Mouse (Mus musculus): Measurements from ENCODE around the gene Hils1.

Gene Hils1

GRCm38 (mm10) chr11:94990102-94990748 is 22.8 kb downstream of the Hils1 start:
- DNase-seq, result no peak

GRCm38 (mm10) chr11:94990749-94991577 is 23.6 kb downstream of the Hils1 start, which contains the start of gene Ppp1r9b:
Ppp1r9b (plus strand) TSS chr11:94991035.
- peak; percentile 89 for DNase-seq

DNA sequence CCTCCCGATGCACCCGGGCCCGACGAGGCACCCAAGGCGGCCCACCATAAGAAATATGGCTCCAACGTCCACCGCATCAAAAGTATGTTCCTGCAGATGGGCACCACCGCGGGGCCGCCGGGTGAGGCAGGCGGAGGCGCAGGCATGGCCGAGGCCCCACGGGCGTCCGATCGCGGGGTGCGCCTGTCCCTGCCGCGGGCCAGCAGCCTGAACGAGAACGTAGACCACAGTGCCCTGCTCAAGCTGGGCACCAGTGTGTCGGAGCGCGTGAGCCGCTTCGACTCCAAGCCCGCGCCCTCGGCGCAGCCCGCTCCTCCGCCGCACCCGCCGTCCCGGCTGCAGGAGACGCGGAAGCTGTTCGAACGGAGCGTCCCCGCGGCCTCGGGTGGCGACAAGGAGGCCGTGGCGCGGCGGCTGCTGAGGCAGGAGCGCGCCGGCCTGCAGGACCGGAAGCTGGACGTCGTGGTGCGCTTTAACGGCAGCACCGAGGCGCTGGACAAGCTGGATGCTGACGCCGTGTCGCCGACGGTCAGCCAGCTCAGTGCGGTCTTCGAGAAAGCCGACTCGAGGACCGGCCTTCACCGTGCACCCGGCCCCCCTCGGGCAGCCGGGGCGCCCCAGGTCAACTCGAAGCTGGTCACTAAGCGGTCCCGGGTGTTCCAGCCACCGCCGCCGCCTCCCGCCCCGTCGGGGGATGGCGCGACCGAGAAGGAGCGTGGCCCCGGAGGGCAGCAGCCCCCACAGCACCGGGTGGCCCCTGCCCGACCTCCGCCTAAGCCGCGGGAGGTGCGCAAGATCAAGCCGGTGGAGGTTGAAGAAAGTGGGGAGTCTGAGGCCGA is 24.5 kb downstream of the Hils1 start:
- DNase-seq, result peak; percentile 54

- no peak for DNase-seq
Observed at GRCm38 (mm10) chr11:94992480-94992753, 25.0 kb downstream of the Hils1 start.

DNA sequence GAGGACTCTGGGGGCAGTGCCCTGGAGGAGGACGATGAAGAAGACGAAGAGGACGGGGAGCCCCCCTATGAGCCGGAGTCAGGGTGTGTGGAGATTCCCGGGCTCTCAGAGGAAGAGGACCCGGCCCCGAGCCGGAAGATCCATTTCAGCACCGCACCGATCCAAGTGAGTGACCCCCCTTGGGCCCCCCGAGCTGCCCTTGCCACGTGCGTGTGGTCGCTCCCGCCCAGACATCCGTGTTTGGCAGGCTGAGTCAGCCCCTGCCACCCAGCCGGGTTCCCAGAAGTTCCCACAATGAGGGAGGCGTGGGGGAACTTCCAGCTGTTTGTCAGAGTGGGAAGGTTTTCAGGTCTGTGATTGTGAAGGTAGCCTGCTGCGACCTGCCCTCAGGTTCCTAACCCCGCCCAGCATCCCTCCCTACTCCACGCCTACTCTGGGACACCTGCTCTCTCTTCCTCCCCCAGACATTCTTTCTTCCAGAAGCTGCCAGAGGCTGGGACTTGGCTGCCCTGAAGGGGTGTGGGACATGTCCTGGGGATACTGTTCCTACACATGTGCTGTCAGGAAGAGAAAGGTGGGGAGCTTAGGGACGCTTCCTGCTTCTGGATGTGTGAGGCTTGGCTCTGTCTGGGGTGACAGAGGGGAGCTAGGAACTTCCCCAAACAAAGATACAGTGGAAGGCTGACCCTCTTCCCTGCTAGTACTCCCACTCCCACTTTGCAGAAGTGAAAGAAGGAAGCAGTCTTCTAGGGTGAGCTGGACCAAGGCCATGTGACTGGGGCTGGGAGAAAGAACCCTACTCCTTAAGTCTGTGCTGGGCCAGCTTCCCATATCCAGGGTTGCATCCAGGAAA is 25.6 kb downstream of the Hils1 start:
- peak; percentile 47 for DNase-seq

GRCm38 (mm10) chr11:94994208-94994814 is 26.9 kb downstream of the Hils1 start:
- DNase-seq, result peak; percentile 46

DNA sequence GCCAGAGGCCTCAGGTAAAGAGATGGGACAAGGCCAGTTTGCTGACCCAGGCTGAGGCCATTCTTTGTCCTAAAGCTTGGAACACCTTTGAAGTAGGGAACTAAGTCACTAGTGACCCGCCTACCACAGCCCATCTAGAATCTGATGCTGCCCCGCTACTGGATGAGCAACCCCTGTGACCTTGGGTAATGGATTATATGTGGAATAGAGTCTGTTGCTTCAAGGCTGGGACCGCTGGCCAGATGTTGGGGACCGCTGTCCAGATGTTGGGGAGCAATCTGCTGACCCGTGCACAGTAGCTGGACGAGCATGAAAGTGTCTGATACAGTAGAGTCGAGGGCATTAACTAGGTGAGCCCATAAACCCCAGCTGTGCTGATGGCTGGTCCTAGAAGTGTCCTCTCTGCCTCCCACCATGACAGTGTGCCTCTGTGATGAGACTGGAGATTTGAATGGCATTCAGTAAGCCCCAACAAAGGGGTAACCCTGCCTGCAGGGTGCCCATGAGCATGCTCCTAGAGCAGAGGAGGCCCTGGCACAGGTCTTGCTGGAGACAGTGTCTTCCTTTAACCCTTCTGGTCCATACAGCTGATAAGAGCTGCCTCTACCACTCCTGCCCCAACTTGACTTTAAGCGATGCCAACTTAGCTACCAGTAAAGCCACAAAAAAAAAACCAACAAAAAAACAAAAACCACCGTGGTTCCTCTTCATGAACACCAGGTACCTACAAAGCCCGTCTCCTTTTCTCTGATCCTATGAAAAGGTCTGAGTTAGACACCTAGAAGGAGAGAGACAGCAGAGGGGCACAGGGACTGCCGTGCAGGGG is 27.8 kb downstream of the Hils1 start:
- DNase-seq, result no peak

- peak; percentile 37 for DNase-seq
Observed at GRCm38 (mm10) chr11:94996101-94996500, 28.7 kb downstream of the Hils1 start.

DNA sequence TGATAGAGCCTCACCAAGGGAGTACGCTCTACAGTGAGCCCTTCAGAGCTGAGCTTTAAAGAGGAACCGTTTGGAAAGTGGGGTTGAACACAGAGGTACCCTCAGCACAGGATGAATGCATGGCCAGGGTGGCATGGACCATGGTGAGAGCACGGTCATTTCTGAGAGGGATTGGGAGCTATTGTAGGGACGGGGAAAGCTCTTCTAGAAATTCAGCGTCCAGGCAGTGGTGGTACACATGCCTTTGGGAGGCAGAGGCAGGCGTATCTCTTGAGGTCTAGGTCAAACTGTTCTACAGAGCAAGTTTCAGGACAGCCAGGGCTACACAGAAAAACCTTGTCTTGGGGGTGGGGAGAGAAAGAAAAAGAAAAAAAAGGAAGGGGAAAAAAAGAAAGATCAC is 29.6 kb downstream of the Hils1 start:
- DNase-seq, result no peak

- no peak for DNase-seq
Observed at GRCm38 (mm10) chr11:94997596-94997995, 30.2 kb downstream of the Hils1 start.

DNA sequence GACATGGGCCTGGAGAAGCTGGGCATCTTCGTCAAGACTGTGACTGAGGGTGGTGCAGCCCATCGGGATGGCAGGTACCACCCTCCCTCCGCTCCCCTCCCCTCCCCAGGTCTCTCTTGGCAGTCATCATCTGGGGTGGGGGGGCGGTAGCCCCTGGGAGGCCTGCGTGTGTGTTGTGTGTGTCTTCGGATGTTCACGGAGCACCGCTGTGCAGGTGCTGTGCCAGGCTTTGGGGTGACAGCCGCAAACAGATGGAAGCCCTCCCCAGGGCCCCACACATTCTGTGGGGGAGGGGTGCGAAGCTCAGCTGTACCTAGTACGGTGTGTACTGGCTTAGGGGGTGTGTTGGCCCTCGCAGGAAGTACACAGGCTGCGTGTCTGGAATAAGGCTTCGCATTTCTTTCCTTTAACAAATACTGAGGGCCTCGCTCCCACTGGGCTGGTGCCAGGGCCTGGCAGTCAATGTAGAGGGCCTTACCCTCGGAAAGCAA is 30.7 kb downstream of the Hils1 start:
- peak; percentile 42 for DNase-seq

- no peak for DNase-seq
Observed at GRCm38 (mm10) chr11:95000128-95000527, 32.7 kb downstream of the Hils1 start.

GRCm38 (mm10) chr11:95000548-95000947 is 33.2 kb downstream of the Hils1 start:
- DNase-seq, result peak; percentile 48

GRCm38 (mm10) chr11:95001058-95001457 is 33.7 kb downstream of the Hils1 start:
- DNase-seq, result peak; percentile 90

- peak; percentile 37 for DNase-seq
Observed at GRCm38 (mm10) chr11:95001584-95002347, 34.4 kb downstream of the Hils1 start.

GRCm38 (mm10) chr11:95002705-95003104 is 35.3 kb downstream of the Hils1 start:
- DNase-seq, result no peak

DNA sequence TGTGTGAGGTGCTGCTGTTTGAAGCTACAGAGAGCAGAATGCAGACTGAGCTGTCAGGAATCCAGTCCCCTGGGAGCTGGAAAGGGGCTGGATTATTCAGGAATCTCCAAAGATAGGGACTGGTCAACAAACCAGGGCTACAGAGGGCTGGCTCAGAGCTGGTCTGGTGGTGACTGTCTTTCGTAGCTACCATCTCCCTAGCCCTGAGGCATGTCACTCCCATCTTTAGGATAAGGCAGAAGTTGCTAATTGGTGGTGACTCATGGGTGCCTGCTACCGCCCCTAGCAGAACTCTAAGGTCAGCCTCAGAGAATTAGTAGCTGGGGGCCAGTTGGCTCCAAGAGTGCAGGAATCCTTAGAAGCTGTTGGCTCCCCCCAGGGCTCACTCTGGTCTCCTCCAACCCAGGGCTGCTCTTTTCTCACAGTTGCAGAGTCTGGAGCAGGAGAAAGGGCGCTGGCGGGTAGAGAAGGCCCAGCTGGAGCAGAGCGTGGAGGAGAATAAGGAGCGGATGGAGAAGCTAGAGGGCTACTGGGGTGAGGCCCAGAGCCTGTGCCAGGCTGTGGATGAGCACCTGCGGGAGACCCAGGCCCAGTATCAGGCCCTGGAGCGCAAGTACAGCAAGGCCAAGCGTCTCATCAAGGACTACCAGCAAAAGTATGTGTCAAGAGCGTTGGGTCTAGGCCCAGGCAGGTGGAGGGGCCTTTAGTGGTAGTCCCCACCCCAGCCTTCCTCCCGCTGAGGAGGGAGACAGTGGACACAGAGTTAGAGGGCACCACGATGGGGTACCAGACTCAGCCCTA is 36.9 kb downstream of the Hils1 start:
- no peak for DNase-seq

GRCm38 (mm10) chr11:95004937-95005198 is 37.5 kb downstream of the Hils1 start:
- peak; percentile 37 for DNase-seq

GRCm38 (mm10) chr11:95006038-95006437 is 38.6 kb downstream of the Hils1 start:
- DNase-seq, result no peak
